8 mouse cellular contexts compared by ENCODE assay signal in genomic region chr17:35839002-35839401, GRCm38 (mm10). TPM values are rescaled to one million over a fixed set of nuclear protein-coding genes. Genes with fewer than 3 reads are reported as not detected.
DNase-seq lines count a peak whose midpoint lies in the region; ATAC-seq and TF ChIP-seq lines count a peak whose summit lies in the region.
"Not testable (repeated sequence)": the region's sequence is repeated elsewhere in the genome, so short reads cannot be mapped to it uniquely, and the experiment has no call there.

No protein-coding gene starts in this region.

- peaks cover 18% of the 10 kb centered on the region for H3K36me3 ChIP-seq in forebrain, embryonic 11.5 days (ENCODE audit: control insufficient read depth, insufficient read depth, low read length)
- H3K36me3 ChIP-seq in heart, embryonic 14.5 days (ENCODE audit: control insufficient read depth, insufficient read depth, low read length), result peaks cover 31% of the 10 kb centered on the region
- peaks cover 24% of the 10 kb centered on the region for H3K36me3 ChIP-seq in intestine, embryonic 16.5 days (ENCODE audit: control insufficient read depth, insufficient read depth, low read length)
- H3K36me3 ChIP-seq in limb, embryonic 13.5 days, result peaks cover 28% of the 10 kb centered on the region
- H3K36me3 ChIP-seq in lung, postnatal 0 days (ENCODE audit: insufficient read depth, low read length), result peaks cover 21% of the 10 kb centered on the region
- H3K36me3 ChIP-seq in neural tube, embryonic 12.5 days, result peaks cover 28% of the 10 kb centered on the region

- WGBS in forebrain, embryonic 11.5 days, result 47% methylated on average over 3 of the region's 3 CpGs
- 62% methylated on average over 3 of the region's 3 CpGs for WGBS in heart, embryonic 14.5 days
- 49% methylated on average over 3 of the region's 3 CpGs for WGBS in intestine, embryonic 16.5 days
- 47% methylated on average over 3 of the region's 3 CpGs for WGBS in limb, embryonic 13.5 days
- WGBS in lung, postnatal 0 days, result 47% methylated on average over 3 of the region's 3 CpGs
- WGBS in neural tube, embryonic 12.5 days, result 52% methylated on average over 3 of the region's 3 CpGs

- H3K9me3 ChIP-seq in forebrain, embryonic 11.5 days (ENCODE audit: control insufficient read depth, low read length); heart, embryonic 14.5 days (ENCODE audit: control insufficient read depth, low read length); intestine, embryonic 16.5 days (ENCODE audit: control insufficient read depth, low read length); limb, embryonic 13.5 days; lung, postnatal 0 days (ENCODE audit: low read length); neural tube, embryonic 12.5 days: not testable (repeated sequence)

- not testable (repeated sequence) for H3K27me3 ChIP-seq in forebrain, embryonic 11.5 days (ENCODE audit: control insufficient read depth, insufficient read depth, low read length); heart, embryonic 14.5 days (ENCODE audit: control insufficient read depth, insufficient read depth, low read length); intestine, embryonic 16.5 days (replicated peaks; ENCODE audit: control insufficient read depth, insufficient read depth, low read length); limb, embryonic 13.5 days; lung, postnatal 0 days (replicated peaks; ENCODE audit: insufficient read depth, low read length); neural tube, embryonic 12.5 days (replicated peaks)

- peak overlapping the region; percentile 67 for H3K4me2 ChIP-seq in forebrain, embryonic 11.5 days (ENCODE audit: low read depth, low read length, severe bottlenecking)
- H3K4me2 ChIP-seq in heart, embryonic 14.5 days (ENCODE audit: low read length), result peak overlapping the region; percentile 78
- H3K4me2 ChIP-seq in intestine, embryonic 16.5 days (ENCODE audit: low read depth, low read length), result peak overlapping the region; percentile 59
- H3K4me2 ChIP-seq in limb, embryonic 13.5 days (replicated peaks), result peak overlapping the region; percentile 80
- peak overlapping the region; percentile 89 for H3K4me2 ChIP-seq in lung, postnatal 0 days (replicated peaks; ENCODE audit: low read depth, low read length)
- H3K4me2 ChIP-seq in neural tube, embryonic 12.5 days (replicated peaks), result peak overlapping the region; percentile 89

- H3K9ac ChIP-seq in forebrain, embryonic 11.5 days (ENCODE audit: low read length), result peak overlapping the region; percentile 94
- H3K9ac ChIP-seq in heart, embryonic 14.5 days (ENCODE audit: low read length), result peak overlapping the region; percentile 65
- H3K9ac ChIP-seq in intestine, embryonic 16.5 days (ENCODE audit: low read depth, low read length), result 0 out of 2 replicates have a peak overlapping the region, but pooled peaks have one; percentile 7
- H3K9ac ChIP-seq in limb, embryonic 13.5 days, result peak overlapping the region; percentile 58
- not testable (repeated sequence) for H3K9ac ChIP-seq in lung, postnatal 0 days (replicated peaks; ENCODE audit: low read depth)
- peak overlapping the region; percentile 61; the same call in 1 of the 2 replicates for H3K9ac ChIP-seq in neural tube, embryonic 12.5 days

- ATAC-seq in forebrain, embryonic 11.5 days (replicated peaks; ENCODE audit: low FRiP score); heart, embryonic 14.5 days (ENCODE audit: insufficient number of reproducible peaks, insufficient read depth, low FRiP score, low read depth); intestine, embryonic 16.5 days; limb, embryonic 13.5 days (ENCODE audit: low FRiP score, low read depth); lung, postnatal 0 days; neural tube, embryonic 12.5 days (ENCODE audit: low FRiP score, low read depth): not testable (repeated sequence)

- not testable (repeated sequence) for TF ChIP-seq EP300 in lung, postnatal 0 days (IDR thresholded peaks at IDR 0.05)

- peak; percentile 29 for DNase-seq in ZHBTc4 (ENCODE audit: low read depth, low spot score)
- DNase-seq in forebrain, embryonic 11.5 days (ENCODE audit: low spot score); lung, postnatal 0 days (ENCODE audit: low spot score): not testable (repeated sequence)
- peak; percentile 23 to 53 for DNase-seq in thymus, postnatal 36 days

- peak overlapping the region; percentile 76 for H3K4me3 ChIP-seq in forebrain, embryonic 11.5 days (ENCODE audit: low read depth, low read length)
- H3K4me3 ChIP-seq in heart, embryonic 14.5 days (ENCODE audit: control insufficient read depth in 1 of 2, insufficient read depth in 1 of 2, low read depth in 1 of 2, low read length in 2 of 2), result peak overlapping the region; percentile 46 to 81; a peak in 3 of 4 replicates
- H3K4me3 ChIP-seq in intestine, embryonic 16.5 days (ENCODE audit: low read length), result peak overlapping the region; percentile 68
- peak overlapping the region; percentile 76 for H3K4me3 ChIP-seq in limb, embryonic 13.5 days
- H3K4me3 ChIP-seq in lung, postnatal 0 days (ENCODE audit: low read depth, low read length), result not testable (repeated sequence)
- H3K4me3 ChIP-seq in neural tube, embryonic 12.5 days, result peak overlapping the region; percentile 72

- not testable (repeated sequence) for TF ChIP-seq CTCF in lung, postnatal 0 days (IDR thresholded peaks at IDR 0.05)

- H3K4me1 ChIP-seq in forebrain, embryonic 11.5 days (replicated peaks; ENCODE audit: control insufficient read depth, insufficient read depth, low read length), result peaks cover 20% of the 10 kb centered on the region
- peaks cover 16 to 38% of the 10 kb centered on the region in 2 experiments for H3K4me1 ChIP-seq in heart, embryonic 14.5 days (ENCODE audit: control insufficient read depth in 2 of 2, insufficient read depth in 2 of 2, low read length in 2 of 2)
- peaks cover 24% of the 10 kb centered on the region for H3K4me1 ChIP-seq in intestine, embryonic 16.5 days (ENCODE audit: control insufficient read depth, insufficient read depth, low read length)
- peaks cover 47% of the 10 kb centered on the region for H3K4me1 ChIP-seq in limb, embryonic 13.5 days
- H3K4me1 ChIP-seq in lung, postnatal 0 days (ENCODE audit: insufficient read depth, low read depth, low read length), result peaks cover 11% of the 10 kb centered on the region; the same call in 1 of the 2 replicates
- peaks cover 39% of the 10 kb centered on the region for H3K4me1 ChIP-seq in neural tube, embryonic 12.5 days

- peak overlapping the region; percentile 97 for H3K27ac ChIP-seq in forebrain, embryonic 11.5 days (ENCODE audit: low read depth, low read length)
- peak overlapping the region; percentile 91 to 96 for H3K27ac ChIP-seq in heart, embryonic 14.5 days (replicated peaks in 1 of 2; ENCODE audit: control insufficient read depth in 1 of 2, insufficient read depth in 1 of 2, low read depth in 2 of 2, low read length in 2 of 2)
- H3K27ac ChIP-seq in intestine, embryonic 16.5 days (ENCODE audit: low read length), result peak overlapping the region; percentile 79
- H3K27ac ChIP-seq in limb, embryonic 13.5 days, result peak overlapping the region; percentile 97
- H3K27ac ChIP-seq in lung, postnatal 0 days (ENCODE audit: low read length), result peak overlapping the region; percentile 43; the same call in 1 of the 2 replicates
- H3K27ac ChIP-seq in neural tube, embryonic 12.5 days, result not testable (repeated sequence)

RNA-seq across cellular contexts. Expression of gene Tubb5, which starts 0.9 kb away (rescaled TPM):
- polyA plus RNA-seq in forebrain, embryonic 11.5 days (2014; fragmentation: Nextera tagmentation; extraction: Ambion mirVana), result 1,583 and 1,671 TPM in 2 replicates
- polyA plus RNA-seq in heart, embryonic 14.5 days (2014; fragmentation: Nextera tagmentation; extraction: Ambion mirVana), result 673 and 698 TPM in 2 replicates
- 559 and 622 TPM in 2 replicates for polyA plus RNA-seq in intestine, embryonic 16.5 days (2015; fragmentation: Nextera tagmentation; extraction: Ambion mirVana)
- polyA plus RNA-seq in limb, embryonic 13.5 days (2015; fragmentation: Nextera tagmentation; extraction: Ambion mirVana), result 1,168 and 1,170 TPM in 2 replicates
- 292 and 298 TPM in 2 replicates for polyA plus RNA-seq in lung, postnatal 0 days (2015; fragmentation: Nextera tagmentation; extraction: Ambion mirVana)
- 1,533 and 1,543 TPM in 2 replicates for polyA plus RNA-seq in neural tube, embryonic 12.5 days (2016; fragmentation: Nextera tagmentation; extraction: Ambion mirVana)

RNA-seq across cellular contexts. Expression of gene Mdc1, which starts 2.3 kb away (rescaled TPM):
- polyA plus RNA-seq in forebrain, embryonic 11.5 days (2014; fragmentation: Nextera tagmentation; extraction: Ambion mirVana), result 27.2 and 29.2 TPM in 2 replicates
- 15.3 and 16.1 TPM in 2 replicates for polyA plus RNA-seq in heart, embryonic 14.5 days (2014; fragmentation: Nextera tagmentation; extraction: Ambion mirVana)
- polyA plus RNA-seq in intestine, embryonic 16.5 days (2015; fragmentation: Nextera tagmentation; extraction: Ambion mirVana), result 10.0 and 11.8 TPM in 2 replicates
- polyA plus RNA-seq in limb, embryonic 13.5 days (2015; fragmentation: Nextera tagmentation; extraction: Ambion mirVana), result 13.5 and 15.5 TPM in 2 replicates
- polyA plus RNA-seq in lung, postnatal 0 days (2015; fragmentation: Nextera tagmentation; extraction: Ambion mirVana), result 2.8 and 3.1 TPM in 2 replicates
- 13.6 and 14.7 TPM in 2 replicates for polyA plus RNA-seq in neural tube, embryonic 12.5 days (2016; fragmentation: Nextera tagmentation; extraction: Ambion mirVana)

RNA-seq across cellular contexts. Expression of gene Flot1, which starts 16.0 kb away (rescaled TPM):
- 48.5 and 49.5 TPM in 2 replicates for polyA plus RNA-seq in forebrain, embryonic 11.5 days (2014; fragmentation: Nextera tagmentation; extraction: Ambion mirVana)
- 86.8 and 93.7 TPM in 2 replicates for polyA plus RNA-seq in heart, embryonic 14.5 days (2014; fragmentation: Nextera tagmentation; extraction: Ambion mirVana)
- 56.9 and 58.5 TPM in 2 replicates for polyA plus RNA-seq in intestine, embryonic 16.5 days (2015; fragmentation: Nextera tagmentation; extraction: Ambion mirVana)
- 50.2 and 57.5 TPM in 2 replicates for polyA plus RNA-seq in limb, embryonic 13.5 days (2015; fragmentation: Nextera tagmentation; extraction: Ambion mirVana)
- 106 and 117 TPM in 2 replicates for polyA plus RNA-seq in lung, postnatal 0 days (2015; fragmentation: Nextera tagmentation; extraction: Ambion mirVana)
- polyA plus RNA-seq in neural tube, embryonic 12.5 days (2016; fragmentation: Nextera tagmentation; extraction: Ambion mirVana), result 60.5 and 60.6 TPM in 2 replicates

RNA-seq across cellular contexts. Expression of gene Ier3, which starts 17.5 kb away (rescaled TPM):
- 2.4 and 3.5 TPM in 2 replicates for polyA plus RNA-seq in forebrain, embryonic 11.5 days (2014; fragmentation: Nextera tagmentation; extraction: Ambion mirVana)
- polyA plus RNA-seq in heart, embryonic 14.5 days (2014; fragmentation: Nextera tagmentation; extraction: Ambion mirVana), result 20.8 and 27.3 TPM in 2 replicates
- polyA plus RNA-seq in intestine, embryonic 16.5 days (2015; fragmentation: Nextera tagmentation; extraction: Ambion mirVana), result 16.0 and 16.2 TPM in 2 replicates
- polyA plus RNA-seq in limb, embryonic 13.5 days (2015; fragmentation: Nextera tagmentation; extraction: Ambion mirVana), result 13.7 and 14.7 TPM in 2 replicates
- polyA plus RNA-seq in lung, postnatal 0 days (2015; fragmentation: Nextera tagmentation; extraction: Ambion mirVana), result 205 and 234 TPM in 2 replicates
- polyA plus RNA-seq in neural tube, embryonic 12.5 days (2016; fragmentation: Nextera tagmentation; extraction: Ambion mirVana), result 5.2 and 7.9 TPM in 2 replicates

RNA-seq across cellular contexts. Expression of gene Nrm, which starts 22.1 kb away (rescaled TPM):
- polyA plus RNA-seq in forebrain, embryonic 11.5 days (2014; fragmentation: Nextera tagmentation; extraction: Ambion mirVana), result 65.7 and 68.8 TPM in 2 replicates
- 44.0 and 44.9 TPM in 2 replicates for polyA plus RNA-seq in heart, embryonic 14.5 days (2014; fragmentation: Nextera tagmentation; extraction: Ambion mirVana)
- 47.7 and 51.7 TPM in 2 replicates for polyA plus RNA-seq in intestine, embryonic 16.5 days (2015; fragmentation: Nextera tagmentation; extraction: Ambion mirVana)
- polyA plus RNA-seq in limb, embryonic 13.5 days (2015; fragmentation: Nextera tagmentation; extraction: Ambion mirVana), result 54.9 and 55.1 TPM in 2 replicates
- 21.4 and 22.9 TPM in 2 replicates for polyA plus RNA-seq in lung, postnatal 0 days (2015; fragmentation: Nextera tagmentation; extraction: Ambion mirVana)
- polyA plus RNA-seq in neural tube, embryonic 12.5 days (2016; fragmentation: Nextera tagmentation; extraction: Ambion mirVana), result 40.5 and 41.3 TPM in 2 replicates
